Mouse (Mus musculus): ENCODE data around the gene H2afy. TPM values are rescaled to one million over a fixed set of nuclear protein-coding genes. Genes with fewer than 3 reads are reported as not detected.

The H2afy gene
- total RNA-seq (2021) = 128 and 133 TPM in 2 replicates
- long read RNA-seq, full-length matches to known transcripts = 77 of 208 reads
- long read RNA-seq, partial matches to known transcripts = 4 of 208 reads
- long read RNA-seq, other reads (novel, unspliced or antisense) = 127 of 208 reads

DNA sequence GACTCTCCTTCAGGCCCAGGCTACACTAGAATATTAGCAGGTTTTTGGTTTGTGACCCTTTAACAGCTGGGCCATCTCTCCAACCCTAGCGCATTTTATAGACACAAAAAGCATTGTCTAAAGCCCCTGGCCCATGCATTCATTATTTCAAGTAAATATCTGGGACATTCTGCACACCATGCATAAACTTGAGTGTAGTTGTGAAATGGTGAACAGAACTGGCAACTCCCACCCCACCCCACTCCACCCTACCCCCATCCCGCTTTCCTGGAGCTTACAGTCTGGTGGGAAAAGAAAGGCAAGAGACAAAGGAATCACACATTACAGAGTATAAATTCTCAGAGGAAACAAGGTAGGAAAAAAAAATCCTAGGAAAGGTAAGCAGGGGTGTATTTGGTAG is at the start of gene H2afy:
Gene H2afy (minus strand): TSS at position 162 of the 400 bp plus-strand sequence.
- DNase-seq = no peak

DNA sequence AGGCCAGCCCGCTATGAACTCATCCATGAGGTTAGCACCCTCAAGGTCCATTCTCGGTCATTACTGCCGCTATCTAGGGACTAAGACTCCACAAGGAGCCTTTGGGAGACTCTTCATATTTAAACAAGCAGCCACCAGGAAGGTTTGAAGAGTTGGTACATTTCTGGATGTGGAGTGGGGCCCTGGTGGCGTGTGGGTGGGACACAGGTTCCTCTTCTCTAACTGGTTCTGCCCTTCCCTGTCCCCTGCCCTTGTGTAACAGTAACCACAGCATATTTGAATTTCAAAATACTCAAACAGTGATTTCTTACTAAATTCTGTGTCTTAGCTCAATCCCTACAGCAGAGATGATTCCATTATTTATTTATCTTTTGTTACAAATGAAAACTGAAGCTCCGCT is 47.5 kb upstream of the H2afy start:
- DNase-seq = no peak

DNA sequence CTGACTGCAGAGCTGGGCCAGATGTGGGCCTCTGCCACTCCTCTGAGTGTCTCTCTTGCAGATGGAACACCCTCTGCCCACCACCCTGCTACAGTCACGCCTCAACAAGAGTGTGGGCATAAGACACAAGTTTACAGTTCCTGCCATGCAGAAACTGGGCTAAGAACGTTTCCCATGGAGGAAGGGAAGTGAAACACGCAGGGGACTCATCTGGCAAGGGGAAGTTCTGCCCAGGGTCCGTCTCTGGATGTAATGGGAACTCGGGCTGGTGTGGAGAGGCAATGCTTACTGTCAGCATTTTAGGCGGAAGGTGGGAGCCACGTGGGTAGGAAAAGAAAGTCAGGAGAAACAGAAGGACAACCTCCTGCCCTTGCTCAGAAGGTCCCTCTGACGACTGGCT is 45.3 kb upstream of the H2afy start:
- no peak for DNase-seq

DNA sequence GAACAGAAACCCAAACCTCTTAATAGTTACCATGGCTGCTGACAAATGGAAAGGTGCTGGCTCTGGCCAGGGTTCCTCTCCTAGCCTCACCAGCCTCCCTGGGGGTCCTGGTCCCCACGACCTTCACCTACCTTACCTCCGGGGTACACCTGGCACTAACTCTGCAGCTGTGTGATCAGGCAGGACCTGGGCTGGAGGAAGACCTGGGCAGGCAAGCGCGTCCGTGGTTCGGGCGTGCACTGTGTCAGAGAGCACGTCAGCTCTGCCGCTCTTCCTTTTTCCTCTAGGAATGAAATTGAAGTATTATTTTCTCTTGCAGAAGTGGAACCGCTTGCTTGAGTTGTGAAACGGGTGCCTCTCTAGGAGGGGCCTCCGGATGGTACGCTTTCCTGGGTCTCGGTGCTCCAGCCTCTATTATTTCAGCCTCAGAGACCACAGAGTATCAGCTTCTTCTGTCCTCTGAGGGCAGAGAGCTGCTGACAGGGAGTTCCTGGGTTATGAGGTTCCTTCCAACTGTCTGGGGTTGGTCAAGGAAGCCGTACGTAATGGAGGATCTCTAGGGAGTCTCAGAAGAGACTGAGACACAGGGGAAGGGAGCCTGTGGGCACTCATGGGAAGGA is 42.4 kb upstream of the H2afy start, which contains the start of gene Tifab:
Gene Tifab (minus strand): TSS at position 470 of the 620 bp plus-strand sequence.
- no peak for DNase-seq

DNA sequence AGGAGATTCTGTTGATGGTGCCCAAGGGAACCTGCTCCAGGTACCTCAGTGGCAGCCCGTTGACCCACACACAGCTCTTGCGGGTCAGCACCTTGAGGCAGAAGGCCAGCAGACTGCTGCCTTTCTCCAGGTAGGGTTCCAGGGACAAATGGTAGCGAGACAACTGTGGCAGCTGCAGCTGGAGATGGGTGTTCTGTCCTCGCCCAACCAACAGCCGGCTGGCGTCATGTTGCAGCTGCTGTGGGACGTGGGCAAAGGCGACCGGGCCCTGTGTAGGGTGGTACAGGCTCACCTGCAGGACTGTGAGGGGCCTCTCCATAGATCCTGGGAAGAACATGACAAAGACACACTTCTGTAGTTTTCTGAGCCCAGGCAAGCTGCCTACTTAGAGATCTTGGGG is 40.1 kb upstream of the H2afy start:
- DNase-seq = no peak

DNA sequence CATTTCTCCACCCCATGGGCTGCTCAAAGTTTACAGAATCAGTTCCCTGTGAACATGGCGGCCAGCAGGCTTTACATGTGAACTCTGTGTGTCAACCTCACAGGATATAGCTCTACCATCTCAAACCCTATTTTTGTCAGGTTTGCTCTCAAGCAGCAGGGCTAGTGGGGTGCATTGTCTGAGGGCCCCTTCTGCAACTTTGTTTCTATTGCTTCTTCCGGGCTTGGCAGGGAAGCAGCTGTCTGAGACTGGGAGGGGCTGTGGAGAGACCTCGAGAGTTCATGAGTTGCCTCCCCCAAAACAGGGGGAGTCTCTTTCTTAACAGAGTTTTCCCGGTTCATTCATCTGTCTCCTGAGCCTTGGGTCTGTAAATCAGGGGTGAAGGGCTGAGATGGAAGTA is 39.7 kb upstream of the H2afy start:
- DNase-seq = no peak

DNA sequence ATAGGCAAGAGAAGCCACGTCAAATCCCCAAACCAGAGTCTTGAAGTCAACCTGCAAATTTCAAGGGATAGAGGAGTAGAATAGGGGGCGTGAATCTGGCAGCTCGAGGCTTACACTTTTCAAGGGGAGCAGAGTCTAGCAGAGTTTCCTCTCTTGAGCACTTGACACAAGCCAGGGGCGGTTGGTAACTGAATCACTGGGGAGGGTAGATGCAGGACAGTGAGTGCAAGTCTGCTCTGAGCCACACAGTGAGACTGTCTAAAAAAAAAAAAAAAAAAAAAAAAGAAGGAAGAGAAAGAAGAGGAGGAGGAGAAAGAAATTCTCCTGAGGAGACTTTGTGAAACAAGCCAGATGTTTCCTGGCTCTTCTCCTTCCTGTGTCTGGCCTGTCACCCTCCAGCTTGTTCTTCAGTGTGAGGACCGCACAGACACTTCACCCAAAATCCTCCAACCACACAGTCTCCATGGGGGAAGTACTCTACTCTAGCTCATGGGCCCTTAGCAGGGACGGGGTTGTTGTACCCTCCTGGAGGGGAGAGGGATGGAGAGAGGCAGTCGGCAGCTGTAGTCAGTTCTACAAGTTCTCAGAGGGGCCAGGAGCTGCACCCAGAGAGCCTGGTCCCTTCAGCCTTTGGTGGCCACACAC is 36.9 kb upstream of the H2afy start:
- DNase-seq = no peak

DNA sequence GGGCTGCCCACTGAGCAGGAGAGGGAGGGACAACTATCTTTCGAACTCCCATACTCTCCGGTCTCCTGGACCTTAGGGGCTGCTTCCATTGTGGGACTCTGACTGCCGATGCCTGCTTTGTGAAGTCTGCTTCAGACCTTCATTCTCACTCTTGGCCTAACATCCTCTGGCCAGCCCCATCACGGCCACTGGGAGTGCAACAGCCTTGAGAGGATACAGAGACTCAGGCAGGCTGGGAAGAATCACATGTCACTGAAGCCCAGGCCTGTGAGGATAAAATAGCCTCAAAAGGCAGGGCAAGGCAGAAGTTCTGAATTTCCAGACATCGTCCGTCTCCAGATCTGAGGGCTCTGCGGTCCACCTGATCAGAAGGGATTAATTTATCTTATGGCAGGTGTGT is 35.9 kb upstream of the H2afy start:
- DNase-seq = no peak

DNA sequence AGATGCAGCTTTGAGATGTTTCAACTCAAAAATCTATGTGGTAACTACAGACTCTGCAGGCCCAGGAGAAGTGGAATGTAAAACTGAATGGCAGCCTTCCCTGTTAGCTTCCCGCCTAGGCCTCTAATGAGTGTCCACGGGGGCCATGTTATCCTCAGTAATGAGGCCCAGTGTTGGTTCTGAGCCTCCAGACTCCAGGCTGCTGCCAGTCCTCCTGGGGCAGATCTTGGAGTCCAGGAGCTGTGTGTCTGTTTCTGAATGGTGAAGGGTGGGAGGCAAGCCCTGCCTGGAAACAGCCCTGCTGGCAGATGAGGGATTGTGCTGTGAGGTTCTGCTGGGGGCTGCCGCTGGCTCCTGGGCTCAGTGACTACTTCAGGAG is 32.2 kb upstream of the H2afy start:
- DNase-seq = no peak

DNA sequence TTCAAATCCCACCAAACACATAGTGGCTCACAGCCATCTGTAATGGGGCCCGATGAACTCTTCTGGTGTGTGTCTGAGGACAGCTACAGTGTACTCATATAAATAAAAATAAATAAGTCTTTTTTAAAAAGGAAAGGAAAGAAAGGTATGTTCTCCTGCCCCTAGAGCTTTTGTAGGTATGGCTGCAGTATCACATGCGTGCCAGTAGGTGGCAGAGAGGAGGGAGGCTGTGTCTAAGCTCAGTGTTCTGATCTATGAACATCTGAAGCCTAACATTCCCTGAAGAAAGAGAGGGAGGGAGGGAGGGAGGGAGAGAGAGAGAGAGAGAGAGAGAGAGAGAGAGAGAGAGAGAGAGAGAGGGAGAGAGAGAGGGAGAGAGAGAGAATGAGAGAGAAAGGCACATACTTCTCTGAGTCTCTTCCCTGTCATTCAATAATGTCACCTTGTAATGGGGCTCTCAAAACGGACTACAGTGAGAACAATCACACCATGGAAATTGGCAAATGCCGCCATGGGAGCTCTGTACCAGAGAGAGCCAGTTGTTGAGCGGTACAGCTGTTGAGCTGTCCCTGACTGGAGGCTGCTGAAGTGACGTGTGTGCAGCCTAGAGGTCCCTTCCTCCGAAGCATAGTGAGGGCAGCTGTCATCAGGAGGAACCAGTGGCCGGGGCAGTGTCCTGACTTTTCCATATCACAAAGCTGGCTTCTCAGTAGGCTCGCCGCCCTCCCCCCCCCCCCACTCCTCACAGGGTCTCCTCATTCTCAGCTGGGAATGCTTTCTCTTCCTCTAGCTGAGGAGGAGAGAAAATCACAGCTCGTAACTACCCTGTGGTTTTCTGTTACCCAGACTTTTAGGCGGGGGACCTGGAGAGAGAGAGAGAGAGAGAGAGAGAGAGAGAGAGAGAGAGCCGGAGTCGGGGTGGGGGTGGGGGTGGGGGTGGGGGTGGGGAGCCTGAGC is 31.6 kb upstream of the H2afy start:
- DNase-seq = no peak

DNA sequence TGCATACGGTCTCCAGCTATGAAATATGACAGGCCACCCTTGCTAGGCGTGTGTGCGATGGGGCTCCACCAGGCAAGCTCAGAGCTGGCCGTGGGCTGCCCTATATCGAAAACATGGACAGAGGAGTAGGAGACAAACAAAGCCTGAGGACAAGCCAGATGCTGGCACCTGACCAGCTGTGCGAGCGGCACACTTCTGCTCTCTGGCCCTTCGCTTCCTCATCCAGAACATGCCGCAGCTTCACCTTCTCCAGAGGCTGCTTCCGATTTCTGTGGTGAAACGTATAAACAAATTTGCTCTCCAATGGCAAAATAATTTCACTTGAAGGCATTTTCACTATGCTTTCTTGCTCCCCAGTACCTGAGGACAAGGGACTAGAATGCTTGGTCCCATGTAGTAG is 29.4 kb upstream of the H2afy start:
- DNase-seq = no peak

DNA sequence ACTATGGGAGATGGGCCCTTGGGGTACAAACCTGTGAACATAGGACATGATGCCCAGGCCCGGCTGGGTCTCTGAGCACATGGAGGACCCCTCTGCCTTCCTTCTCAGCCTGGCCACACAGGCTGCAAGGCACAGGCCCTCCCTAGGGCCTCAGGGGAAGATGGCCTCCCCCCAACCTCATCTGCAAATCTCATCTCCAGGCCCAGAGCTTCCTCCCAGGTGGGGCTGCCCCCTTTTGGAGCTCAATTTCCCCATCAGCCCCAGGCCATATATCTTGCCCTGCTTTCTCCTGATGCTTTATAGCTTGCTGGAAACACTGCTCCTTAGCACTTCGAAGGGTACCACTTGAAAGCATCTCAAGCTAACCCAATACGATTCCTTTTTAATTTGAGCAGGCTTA is 28.2 kb upstream of the H2afy start:
- DNase-seq = no peak

DNA sequence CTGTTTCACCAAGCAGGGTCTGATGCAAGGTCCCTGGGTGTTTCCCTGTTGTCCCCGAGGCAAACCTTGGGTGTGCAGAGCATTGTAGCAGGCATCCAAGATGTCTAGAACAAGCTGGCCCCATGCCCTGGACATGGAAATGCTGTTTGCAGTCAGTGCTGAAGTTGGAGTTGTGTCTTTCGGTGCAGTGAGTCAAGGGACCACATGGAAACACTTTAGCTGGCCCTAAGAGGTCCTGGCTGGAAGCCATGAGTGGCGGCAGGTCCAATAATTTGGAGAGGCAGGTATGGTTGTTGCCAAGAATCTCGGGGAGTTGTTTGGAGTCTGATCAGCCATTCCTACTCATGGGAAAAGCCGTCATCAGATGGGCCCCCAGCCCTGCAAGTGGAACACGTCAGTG is 27.6 kb upstream of the H2afy start:
- peak; percentile 16 for DNase-seq

DNA sequence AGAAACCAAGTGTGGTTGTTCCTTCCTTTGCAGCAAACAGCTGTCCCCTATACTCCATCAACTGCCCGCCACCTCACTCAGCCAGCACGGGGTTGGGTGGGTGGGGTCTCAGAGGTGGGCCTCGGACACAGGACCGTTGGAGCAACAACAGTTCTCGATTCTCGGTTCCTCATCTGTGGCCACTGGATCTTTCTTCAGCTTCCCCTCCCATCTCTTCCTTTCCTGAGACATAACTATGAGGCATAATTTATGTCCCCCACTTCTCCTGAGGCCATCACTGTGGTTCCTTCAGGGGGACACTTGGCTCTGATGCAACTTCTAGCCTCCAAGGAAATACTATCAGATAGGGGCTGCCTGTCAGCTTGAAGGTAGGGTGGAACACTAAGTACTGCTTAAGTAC is 26.7 kb upstream of the H2afy start:
- DNase-seq = no peak

DNA sequence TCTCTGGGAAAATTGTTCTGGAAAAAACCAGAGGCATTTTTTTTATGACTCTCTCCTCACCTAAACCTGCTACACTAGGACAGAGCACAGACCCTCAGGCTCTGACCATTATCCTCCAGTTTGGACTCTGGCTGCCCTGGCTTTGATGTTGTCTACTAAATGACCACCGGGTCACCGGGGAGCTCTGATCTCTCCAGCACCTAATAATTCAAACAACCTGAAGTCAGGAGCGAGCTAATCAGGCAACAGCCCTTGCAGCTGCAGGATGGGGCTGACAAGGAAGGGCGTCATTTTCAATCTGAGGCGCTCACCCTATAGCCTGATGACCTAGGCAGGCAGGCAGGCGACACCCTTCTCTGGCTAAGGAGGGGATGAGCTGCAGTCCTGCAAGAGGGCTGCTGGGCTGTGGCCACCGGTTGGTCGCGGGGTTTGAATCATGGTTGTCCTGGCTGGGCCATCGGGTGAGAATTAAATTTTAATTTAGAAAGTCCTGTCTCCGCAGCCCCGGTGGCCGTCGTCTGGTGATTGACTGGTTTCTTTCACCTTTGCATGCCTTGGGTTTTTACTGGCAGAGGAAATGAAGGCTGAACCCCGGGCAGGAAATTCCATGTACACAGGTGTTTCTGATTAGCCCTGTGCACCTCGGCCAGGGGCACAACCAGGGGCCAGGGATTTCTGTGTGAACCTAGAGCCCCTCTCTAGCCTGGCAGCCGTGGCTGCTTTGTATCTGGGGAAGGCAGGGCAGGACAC is 23.6 kb upstream of the H2afy start:
- DNase-seq = no peak

DNA sequence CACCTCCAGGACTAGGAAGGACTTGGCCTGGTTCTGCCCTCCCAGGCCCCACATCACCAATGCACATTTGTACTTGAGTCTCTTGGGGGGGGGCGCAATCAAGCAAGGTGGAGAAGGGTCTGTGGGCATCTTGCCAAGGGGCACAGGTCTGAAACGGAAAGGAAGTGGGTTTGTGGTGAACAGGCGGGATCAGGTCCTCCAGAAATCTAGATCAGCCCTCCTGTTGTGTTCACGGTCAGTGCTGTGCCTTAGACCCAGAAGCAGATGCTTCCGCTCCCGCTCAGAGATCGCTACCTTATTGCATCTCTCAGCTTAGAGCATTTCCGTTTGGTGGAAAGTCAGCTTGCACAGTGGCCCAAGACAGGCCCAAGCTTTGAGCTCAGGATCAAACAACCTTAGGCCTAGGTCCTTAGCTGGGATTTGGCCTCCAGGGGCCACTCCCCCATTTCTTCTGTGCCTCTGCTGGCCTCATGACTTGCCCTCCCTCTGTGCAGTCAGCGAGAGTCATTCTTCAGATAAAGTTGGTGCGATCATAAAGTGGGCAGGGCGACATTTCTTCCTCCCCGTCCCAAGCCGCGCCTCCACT is 22.9 kb upstream of the H2afy start:
- no peak for DNase-seq

DNA sequence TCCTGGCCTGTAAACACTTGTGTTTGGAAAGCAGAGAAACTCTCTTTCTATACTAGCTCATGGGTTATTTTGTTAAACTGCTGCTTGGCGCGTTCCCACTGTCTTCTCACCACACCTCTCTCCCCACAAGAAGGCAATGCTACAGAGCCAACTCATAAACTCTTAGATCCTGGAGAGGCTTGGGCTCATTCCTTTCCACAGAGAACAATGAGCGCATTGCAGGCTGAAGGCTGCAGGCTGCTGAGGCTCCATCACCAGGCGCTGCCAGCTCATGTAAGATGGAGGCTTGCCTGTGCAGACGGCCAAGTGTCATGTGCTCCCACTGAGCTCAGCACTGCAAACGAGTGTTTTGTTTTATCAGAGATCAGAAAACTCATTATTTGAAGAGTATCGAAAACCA is 19.5 kb upstream of the H2afy start:
- DNase-seq = no peak

DNA sequence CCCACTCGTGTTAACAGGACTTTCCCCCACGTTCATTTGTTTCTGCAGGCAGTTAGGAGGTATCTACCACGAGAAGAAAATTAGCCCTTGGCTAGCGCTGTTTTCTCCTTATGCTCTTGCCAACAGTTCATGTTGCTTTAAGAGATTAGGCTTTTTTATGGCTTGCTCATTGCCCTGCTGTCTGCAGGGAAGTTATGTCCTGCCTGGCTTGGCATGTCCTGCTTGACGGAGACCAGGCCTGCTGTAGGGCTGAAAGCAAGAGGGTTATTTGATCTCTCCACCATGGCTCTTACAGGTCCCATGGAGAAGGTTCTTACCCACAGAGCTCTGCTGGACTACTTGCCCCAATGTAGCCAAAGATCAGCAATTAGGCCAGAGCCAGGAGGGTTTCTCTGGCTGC is 18.9 kb upstream of the H2afy start:
- no peak for DNase-seq

DNA sequence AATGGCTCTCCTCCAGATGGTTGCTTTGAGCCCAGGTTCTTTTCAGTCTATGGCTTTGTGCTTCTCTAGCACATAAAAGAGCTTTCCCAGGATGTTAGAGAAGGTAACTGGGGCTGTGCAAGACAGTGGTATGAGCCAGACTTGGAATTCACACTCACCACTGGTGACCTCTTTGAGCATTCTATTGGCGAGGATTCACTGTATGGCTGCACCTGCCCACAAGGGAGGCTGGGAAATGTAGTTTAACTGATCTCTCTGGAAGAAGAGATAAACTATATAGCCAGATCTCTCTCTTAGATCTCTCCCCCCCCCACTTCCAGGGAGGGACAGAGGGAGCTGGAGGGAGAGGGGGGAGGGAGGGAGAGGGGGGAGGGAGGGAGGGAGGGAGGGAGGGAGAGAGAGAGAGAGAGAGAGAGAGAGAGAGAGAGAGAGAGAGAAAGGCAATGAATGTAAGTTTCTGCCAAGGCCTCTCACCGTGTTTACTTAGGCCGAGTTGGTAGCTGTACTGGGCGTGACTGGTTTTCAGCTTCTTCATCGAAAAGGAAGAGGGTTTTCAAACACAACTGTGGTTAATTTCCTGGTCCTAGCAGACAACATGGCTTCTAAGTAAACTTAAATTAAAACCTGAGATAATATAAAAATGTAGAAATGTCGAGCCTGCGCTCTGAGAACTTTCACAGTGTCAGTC is 16.8 kb upstream of the H2afy start:
- no peak for DNase-seq

DNA sequence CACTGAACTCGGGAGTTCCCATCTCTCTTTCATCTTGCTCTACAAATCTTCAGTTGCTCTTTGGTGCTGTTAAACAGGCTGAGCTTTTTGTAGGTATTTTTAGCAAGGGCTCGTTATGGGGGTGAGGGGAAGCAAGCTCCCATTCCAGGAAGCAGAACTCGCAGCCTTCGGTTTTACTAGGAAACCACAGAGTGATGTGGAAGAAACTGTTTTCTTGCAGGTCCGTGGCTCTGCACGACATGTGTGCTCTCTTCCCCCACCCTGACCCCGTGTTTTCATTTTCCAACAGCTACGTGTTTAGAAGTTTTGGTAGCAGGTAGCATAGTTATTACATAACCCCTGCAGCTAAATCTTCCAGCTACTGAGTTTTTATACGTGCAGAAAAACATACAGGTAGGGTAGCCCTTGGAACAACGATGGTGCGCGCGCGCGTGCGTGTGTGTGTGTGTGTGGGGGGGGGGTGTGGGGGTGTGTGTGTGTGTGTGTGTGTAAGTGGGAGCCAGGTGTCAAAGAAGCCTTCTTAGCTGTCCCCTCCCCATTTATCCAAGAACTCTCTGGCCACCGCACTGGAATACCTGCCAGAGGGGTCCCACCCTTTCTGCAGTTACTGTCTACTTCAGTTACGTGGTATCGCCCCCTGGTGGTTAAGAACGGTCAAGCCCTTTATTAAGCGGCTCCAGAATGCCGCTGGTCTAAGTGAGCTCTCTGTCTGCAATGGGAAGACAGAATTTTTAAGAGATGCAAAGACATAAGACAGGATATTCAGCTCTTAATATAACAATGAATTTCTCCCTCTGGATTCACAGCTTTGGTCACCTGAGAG is 15.5 kb upstream of the H2afy start:
- DNase-seq = peak; percentile 67

All from adrenal gland, postnatal 25 days (tissue).